Mouse (Mus musculus) midbrain, embryonic 15.5 days (tissue): ENCODE measurements around the gene Spon1. TPM values are rescaled to one million over a fixed set of nuclear protein-coding genes. Genes with fewer than 3 reads are reported as not detected.

Experiments
- ATAC-seq: fragments of 200-750 bp; cut with Nextera tagmentation; replicated peaks from 2 replicates; pipeline ENCODE4 v1.8.0; 2017; ENCODE audit warnings: moderate TSS enrichment
- H3K27ac ChIP-seq: fragments of 300-500 bp; sonication (generic); 2 replicates; pipeline ENCODE4 v1.5.1; 2015; ENCODE audit warnings: mild to moderate bottlenecking, inconsistent platforms
- H3K27me3 ChIP-seq: fragments of 300-500 bp; sonication (generic); replicated peaks from 2 replicates; pipeline ENCODE4 v1.6.1; 2015; ENCODE audit warnings: inconsistent platforms
- H3K36me3 ChIP-seq: fragments of 300-500 bp; sonication (generic); replicated peaks from 2 replicates; pipeline ENCODE4 v1.6.1; 2015; ENCODE audit warnings: inconsistent platforms
- H3K4me1 ChIP-seq: fragments of 300-500 bp; sonication (generic); 2 replicates; pipeline ENCODE4 v1.6.1; 2015; ENCODE audit warnings: inconsistent platforms
- H3K4me2 ChIP-seq: fragments of 300-500 bp; sonication (generic); 2 replicates; pipeline ENCODE4 v1.6.1; 2015; ENCODE audit warnings: inconsistent platforms, mild to moderate bottlenecking, moderate library complexity
- H3K4me3 ChIP-seq: fragments of 300-500 bp; sonication (generic); 2 replicates; pipeline ENCODE4 v1.5.1; 2015; ENCODE audit warnings: mild to moderate bottlenecking, inconsistent platforms
- H3K9ac ChIP-seq: fragments of 300-500 bp; sonication (generic); 2 replicates; pipeline ENCODE4 v1.6.1; 2015; ENCODE audit warnings: mild to moderate bottlenecking, inconsistent platforms
- H3K9me3 ChIP-seq: fragments of 300-500 bp; sonication (generic); 2 replicates; pipeline ENCODE4 v1.6.1; 2016; ENCODE audit warnings: inconsistent platforms
- WGBS: fragments of 180-500 bp; shearing (Covaris S2); methylation state at CpG from one replicate; pipeline ENCODE4 v1.1.7; 2015; ENCODE audit warnings: mixed read lengths; 5-methylcytosine and 5-hydroxymethylcytosine counted together
- polyA plus RNA-seq: library from polyadenylated mRNA; unstranded; fragments of >200 nt; fragmentation: Nextera tagmentation; extraction: Ambion mirVana; gene quantifications from 2 replicates; pipeline ENCODE4 v1.2.1, GENCODE M21; 2015

Spon1 gene
- polyA plus RNA-seq, 1 experiment from 2014 or later, result 47.2 TPM

DNA sequence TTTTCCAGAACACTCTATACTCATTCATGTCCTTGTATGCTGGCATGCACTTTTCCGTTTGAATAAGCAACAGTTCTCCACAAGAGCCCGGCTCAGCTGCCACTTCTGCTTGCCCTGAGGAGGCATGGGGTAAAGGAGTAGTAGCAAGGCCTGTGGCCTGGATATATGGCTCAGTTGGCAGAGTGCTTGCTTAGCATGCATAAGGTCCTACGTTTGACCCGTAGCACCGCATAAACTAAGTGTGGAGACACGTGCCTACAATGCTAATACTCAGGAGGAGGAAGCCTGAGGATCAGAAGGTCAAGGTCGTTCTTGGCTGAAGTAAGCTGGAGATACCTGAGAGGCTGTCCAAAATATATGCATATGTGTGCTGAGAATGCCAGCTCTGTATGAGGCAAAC, 185.1 kb downstream of the Spon1 start:
- Histone ChIP-seq H3K9ac (no peak overlapping the region), H3K4me3 (no peak overlapping the region), H3K36me3 (no peaks in the 10 kb centered on the region), H3K27ac (no peak overlapping the region), H3K4me2 (no peak overlapping the region), H3K4me1 (no peaks in the 10 kb centered on the region), H3K9me3 (no peaks in the 10 kb centered on the region), H3K27me3 (no peaks in the 10 kb centered on the region)
- ATAC-seq, result no peak
- 79% methylated on average over 7 of the region's 7 CpGs for WGBS

DNA sequence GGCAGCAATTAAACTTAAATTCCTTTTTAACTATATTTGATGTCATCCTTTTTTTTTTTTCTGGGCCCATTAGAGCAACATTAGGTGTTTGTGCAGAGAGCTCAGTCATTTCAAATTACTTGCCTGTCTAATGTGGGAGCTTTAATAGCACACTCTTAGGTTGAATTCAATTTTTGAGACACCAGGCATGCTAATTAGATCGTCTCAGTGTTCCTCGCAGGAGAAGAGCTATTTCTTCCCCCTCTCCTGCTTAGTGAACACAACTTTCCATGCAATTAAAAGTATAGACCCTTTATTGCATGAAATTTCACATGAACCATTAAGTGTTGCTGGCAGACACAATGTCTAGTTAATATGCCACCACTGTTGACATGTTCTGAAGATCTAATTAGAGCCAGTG, 189.6 kb downstream of the Spon1 start:
- no peaks in the 10 kb centered on the region for H3K9me3 ChIP-seq
- 71% methylated on average over 2 of the region's 2 CpGs for WGBS
- no peak overlapping the region for H3K9ac ChIP-seq
- no peak overlapping the region for H3K27ac ChIP-seq
- no peaks in the 10 kb centered on the region for H3K4me1 ChIP-seq
- H3K36me3 ChIP-seq, result no peaks in the 10 kb centered on the region
- no peak overlapping the region for H3K4me2 ChIP-seq
- no peak overlapping the region for H3K4me3 ChIP-seq
- H3K27me3 ChIP-seq, result no peaks in the 10 kb centered on the region
- ATAC-seq, result no peak

DNA sequence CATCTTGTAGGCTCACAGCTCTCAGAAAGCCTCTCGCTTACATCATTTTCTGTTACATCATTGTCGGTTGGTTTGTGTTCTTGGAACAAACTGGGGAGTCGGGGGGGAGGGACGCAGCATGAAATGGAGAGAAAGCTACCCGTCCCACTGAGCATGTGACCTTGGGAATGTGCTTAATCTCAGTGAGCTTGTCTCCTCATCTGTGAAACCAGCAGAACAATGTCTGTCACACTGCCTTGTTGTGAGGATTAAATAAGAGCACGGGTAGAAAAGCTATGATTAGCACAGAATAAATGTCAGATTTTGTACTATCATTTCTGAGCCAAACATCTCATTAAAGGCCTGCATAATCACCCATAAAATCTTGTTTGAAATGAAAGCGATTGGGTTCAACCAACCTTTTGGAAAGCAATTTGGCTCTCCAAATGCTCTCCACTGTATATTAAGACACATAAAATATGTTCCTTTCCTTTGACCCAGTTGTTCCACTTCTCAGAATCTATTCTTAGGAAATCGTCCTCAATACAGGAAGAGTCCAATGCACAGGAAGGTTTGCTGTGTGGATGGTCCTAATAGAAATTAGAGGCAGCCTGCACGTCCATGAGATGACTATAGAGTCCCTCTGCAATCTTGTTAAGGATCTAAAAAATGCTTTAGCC, 195.2 kb downstream of the Spon1 start:
- 50% methylated on average over 9 of the region's 9 CpGs for WGBS
- Histone ChIP-seq H3K9ac (no peak overlapping the region), H3K4me2 (no peak overlapping the region), H3K4me3 (no peak overlapping the region), H3K4me1 (no peaks in the 10 kb centered on the region), H3K9me3 (no peaks in the 10 kb centered on the region), H3K27ac (no peak overlapping the region), H3K27me3 (no peaks in the 10 kb centered on the region), H3K36me3 (no peaks in the 10 kb centered on the region)
- ATAC-seq, result no peak

DNA sequence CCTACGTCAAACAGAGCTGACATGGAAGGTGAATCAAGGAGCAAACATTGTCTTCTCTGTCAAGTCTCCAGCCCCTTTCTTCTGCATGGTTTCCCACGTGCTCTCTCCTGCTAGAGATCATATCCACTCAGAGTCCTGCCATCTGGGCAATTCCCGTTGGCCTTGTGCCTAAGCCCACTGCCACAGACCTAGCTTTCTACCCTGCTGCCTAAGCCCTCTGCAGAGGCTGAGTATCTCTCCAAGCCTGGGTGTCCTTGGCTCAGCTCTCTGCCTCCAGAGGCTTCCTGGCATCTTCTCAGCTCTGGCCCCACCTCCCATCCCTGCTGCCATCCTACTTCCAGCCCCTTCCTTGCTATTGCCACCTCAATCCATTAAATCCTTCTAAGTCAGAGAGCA, 195.7 kb downstream of the Spon1 start:
- H3K27ac ChIP-seq, result no peak overlapping the region
- no peaks in the 10 kb centered on the region for H3K36me3 ChIP-seq
- H3K4me2 ChIP-seq, result no peak overlapping the region
- WGBS, result 63% methylated on average over 3 of the region's 3 CpGs
- no peak overlapping the region for H3K4me3 ChIP-seq
- H3K9me3 ChIP-seq, result no peaks in the 10 kb centered on the region
- no peak overlapping the region for H3K9ac ChIP-seq
- H3K27me3 ChIP-seq, result no peaks in the 10 kb centered on the region
- no peak for ATAC-seq
- no peaks in the 10 kb centered on the region for H3K4me1 ChIP-seq

DNA sequence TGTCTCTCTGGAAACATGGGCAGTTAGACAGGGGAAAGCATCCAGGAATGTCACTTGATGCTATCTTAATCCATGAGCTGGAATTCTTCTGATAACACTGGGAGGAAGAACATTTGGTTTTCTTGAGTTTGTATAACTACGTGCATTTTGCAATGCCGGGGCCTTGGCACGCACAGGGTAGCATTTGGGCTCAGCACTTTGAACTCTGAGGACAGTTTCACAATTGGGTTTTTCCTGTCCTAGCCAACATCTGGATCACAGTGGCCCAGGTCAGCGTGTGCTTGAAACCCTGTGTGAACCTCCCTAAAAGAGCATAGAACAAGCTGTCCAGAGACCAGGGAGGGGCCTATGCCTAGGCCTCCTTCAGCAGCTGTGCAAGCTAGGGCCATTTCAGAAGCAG, 196.3 kb downstream of the Spon1 start:
- H3K9ac ChIP-seq, result no peak overlapping the region
- no peak overlapping the region for H3K4me3 ChIP-seq
- no peak for ATAC-seq
- no peak overlapping the region for H3K27ac ChIP-seq
- no peaks in the 10 kb centered on the region for H3K27me3 ChIP-seq
- H3K4me2 ChIP-seq, result no peak overlapping the region
- H3K9me3 ChIP-seq, result no peaks in the 10 kb centered on the region
- no peaks in the 10 kb centered on the region for H3K4me1 ChIP-seq
- H3K36me3 ChIP-seq, result no peaks in the 10 kb centered on the region
- WGBS, result 89% methylated on average over 4 of the region's 4 CpGs

DNA sequence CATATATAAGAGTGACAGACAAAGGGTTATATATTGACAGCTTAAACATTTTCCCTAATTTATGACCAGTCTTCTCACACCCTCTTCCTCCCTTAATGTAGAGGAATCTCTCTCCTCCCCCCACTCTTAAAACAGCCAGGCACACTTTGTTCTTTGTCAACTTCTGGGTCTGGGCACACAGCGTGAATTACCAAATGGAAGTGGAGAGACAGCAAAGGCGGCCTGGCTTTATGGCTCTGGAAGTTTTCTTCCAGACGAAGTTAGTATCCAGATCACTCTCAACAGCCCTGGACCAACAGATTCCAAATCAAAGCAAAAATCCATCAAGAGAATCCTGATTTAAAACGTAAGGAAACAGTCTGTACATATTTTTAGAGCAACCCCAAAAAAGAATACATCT, 198.0 kb downstream of the Spon1 start:
- ATAC-seq, result no peak
- 75% methylated on average over 4 of the region's 4 CpGs for WGBS

DNA sequence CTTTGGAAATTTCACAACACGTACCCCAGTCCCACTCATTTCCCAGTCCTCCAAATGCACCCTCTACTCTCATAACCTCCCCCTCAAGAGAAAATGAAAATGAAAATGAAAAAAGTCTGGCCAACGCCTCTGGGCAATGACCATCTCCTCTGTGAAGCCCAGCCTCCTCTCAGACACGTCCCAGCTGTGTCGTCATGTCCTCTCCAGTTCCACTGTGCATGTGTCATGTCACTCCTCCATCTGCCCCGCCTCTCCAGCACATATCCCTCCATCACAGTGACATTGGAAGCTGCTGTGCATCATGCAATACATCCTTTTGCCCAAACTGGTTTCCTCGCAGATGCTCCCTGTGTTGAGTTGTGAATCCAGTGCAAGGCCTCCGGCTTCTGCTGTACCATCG, 199.8 kb downstream of the Spon1 start:
- Histone ChIP-seq H3K36me3 (no peaks in the 10 kb centered on the region), H3K27ac (no peak overlapping the region), H3K9ac (no peak overlapping the region), H3K4me3 (no peak overlapping the region), H3K27me3 (no peaks in the 10 kb centered on the region), H3K4me1 (no peaks in the 10 kb centered on the region), H3K4me2 (no peak overlapping the region), H3K9me3 (no peaks in the 10 kb centered on the region)
- WGBS, result 87% methylated on average over 8 of the region's 8 CpGs
- ATAC-seq, result no peak

More for the DNA sequence above, 198.0 kb downstream of the Spon1 start:
- Histone ChIP-seq H3K4me3 (no peak overlapping the region), H3K4me1 (no peaks in the 10 kb centered on the region), H3K27ac (no peak overlapping the region), H3K4me2 (no peak overlapping the region), H3K9me3 (no peaks in the 10 kb centered on the region), H3K27me3 (no peaks in the 10 kb centered on the region), H3K9ac (no peak overlapping the region), H3K36me3 (no peaks in the 10 kb centered on the region)

DNA sequence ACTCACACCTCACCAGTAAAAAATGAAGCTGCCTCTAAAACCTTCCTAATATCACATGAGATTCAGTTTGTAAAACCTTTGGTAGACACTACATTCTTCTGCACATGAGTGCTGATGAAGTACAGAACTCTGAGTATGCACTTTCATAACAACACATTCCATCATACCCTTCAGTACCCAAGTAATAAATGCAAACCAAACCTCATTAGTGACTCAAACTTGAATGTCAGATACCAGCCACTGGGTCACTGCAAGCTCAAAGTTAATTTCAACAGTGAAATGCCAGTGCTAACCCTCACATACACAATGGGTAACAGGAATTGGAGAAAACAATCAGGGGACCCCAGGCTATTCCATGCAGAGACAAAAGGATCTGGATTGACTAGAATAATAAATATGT, 203.4 kb downstream of the Spon1 start:
- Histone ChIP-seq H3K9me3 (no peaks in the 10 kb centered on the region), H3K27ac (no peak overlapping the region), H3K9ac (no peak overlapping the region), H3K4me3 (no peak overlapping the region), H3K36me3 (no peaks in the 10 kb centered on the region), H3K27me3 (no peaks in the 10 kb centered on the region), H3K4me2 (no peak overlapping the region), H3K4me1 (no peaks in the 10 kb centered on the region)
- no peak for ATAC-seq

DNA sequence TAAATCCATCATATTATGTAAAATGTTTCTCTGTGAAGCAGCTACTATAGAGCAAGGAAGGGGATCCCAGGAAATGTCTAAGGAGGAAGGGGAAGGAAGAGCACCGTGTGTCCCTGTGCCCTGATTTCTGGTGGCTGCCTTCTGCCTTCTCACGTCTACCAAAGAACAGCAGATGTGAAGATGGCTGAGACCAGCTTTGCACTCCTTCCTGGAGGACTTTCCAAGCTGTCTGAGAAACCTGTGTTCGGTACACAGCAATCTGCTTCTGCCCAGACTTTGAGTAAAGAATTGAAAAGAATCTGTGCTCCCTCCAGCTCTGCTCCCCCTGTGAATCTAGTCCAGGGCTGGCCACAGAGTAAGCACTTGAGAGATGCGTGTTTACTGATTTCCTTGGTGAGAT, 206.7 kb downstream of the Spon1 start:
- Histone ChIP-seq H3K9me3 (no peaks in the 10 kb centered on the region), H3K27ac (no peak overlapping the region), H3K36me3 (no peaks in the 10 kb centered on the region), H3K4me3 (no peak overlapping the region), H3K9ac (no peak overlapping the region), H3K27me3 (no peaks in the 10 kb centered on the region), H3K4me1 (no peaks in the 10 kb centered on the region), H3K4me2 (no peak overlapping the region)
- ATAC-seq, result no peak
- WGBS, result 96% methylated on average over 4 of the region's 4 CpGs

DNA sequence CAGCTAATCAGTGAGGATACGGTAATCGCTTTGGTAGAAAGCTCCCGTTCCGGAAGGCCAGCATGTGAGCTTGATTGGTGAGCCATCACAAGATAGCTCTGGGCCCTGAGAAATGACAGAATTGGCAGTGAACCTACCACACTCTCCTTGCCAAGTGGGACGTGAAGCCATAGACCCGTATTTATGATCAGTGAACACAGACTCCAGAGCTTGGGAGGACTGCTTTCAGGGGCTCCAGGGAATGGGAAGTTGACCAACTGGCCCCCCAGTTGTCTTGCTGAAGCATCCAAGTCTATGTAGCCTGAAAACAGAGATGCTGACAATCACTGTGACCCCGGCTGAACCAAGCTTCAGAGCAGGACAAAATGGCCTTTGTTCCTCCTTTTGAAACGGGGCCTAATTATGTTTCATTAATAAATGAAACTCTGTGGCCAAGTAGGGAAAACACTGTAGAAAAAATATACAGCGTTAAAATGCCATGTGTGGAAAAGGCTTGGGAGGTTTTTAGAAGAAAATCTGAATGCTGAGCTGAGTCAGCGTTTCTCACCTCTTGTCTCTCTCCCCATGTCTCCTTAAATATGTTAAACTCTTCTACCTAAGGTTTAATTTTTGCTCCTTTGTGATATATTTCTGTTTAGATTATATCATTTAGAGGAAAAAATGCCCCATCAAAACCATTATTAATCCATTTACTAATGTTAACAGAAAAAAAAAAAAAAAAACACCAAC, 220.8 kb downstream of the Spon1 start:
- Histone ChIP-seq H3K36me3 (no peaks in the 10 kb centered on the region), H3K4me3 (no peak overlapping the region), H3K9me3 (no peaks in the 10 kb centered on the region), H3K4me2 (no peak overlapping the region), H3K27ac (no peak overlapping the region), H3K27me3 (no peaks in the 10 kb centered on the region), H3K4me1 (no peaks in the 10 kb centered on the region), H3K9ac (no peak overlapping the region)
- no peak for ATAC-seq
- 74% methylated on average over 10 of the region's 10 CpGs for WGBS

DNA sequence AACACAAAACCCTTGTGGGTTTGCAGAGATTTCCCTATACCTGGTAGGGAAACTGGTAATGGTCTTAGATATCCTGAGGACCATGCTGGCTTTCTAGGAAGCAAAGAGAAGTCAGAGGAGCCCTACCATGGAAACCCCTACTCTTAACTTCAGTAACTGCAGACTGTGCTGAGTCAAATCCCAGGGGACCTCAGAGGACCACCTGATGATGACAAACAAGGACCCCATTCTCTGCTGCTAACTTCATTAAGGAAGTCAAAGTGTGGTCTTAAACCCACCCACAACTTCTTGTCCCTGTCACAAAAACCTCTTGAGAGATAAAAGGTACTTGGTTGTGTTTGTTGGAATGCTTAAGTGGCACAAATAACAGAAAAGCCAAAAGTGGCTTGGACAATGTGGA, 222.4 kb downstream of the Spon1 start:
- Histone ChIP-seq H3K27ac (no peak overlapping the region), H3K4me3 (no peak overlapping the region), H3K9me3 (no peaks in the 10 kb centered on the region), H3K9ac (no peak overlapping the region), H3K27me3 (no peaks in the 10 kb centered on the region), H3K4me2 (no peak overlapping the region), H3K36me3 (no peaks in the 10 kb centered on the region), H3K4me1 (no peaks in the 10 kb centered on the region)
- no peak for ATAC-seq

DNA sequence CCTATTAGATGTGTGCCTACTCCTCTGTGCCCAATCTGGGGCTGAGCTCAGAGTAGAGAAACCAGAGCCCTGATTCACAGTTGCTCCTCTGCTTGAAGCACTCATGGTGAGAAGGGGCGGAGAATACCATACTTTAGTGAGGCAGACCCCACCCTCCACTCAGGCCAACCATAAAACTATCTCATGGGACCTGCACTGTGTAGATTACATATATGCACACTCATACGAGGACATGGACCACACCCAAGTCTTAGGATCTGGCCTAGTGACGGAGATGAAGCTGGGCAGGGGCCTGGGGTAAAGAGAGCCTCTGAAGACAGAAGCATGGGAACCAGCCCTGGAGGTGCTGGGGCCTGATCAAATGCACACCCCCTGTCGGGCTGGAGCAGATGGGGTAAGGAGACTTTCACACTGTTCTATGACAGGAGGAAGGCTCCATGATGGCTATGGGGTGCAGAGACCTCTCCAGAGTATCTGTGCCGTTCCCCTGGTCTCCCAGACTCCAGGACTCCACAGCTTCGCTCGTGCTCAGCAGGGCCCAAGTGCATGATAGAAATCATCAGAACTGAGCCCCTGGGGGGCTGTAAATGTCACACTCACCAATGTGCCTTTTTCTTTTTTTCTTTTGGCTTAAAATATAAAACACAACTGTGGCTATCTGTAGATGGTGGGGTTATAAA, 232.0 kb downstream of the Spon1 start:
- Histone ChIP-seq H3K4me1 (no peaks in the 10 kb centered on the region), H3K27me3 (no peaks in the 10 kb centered on the region), H3K4me3 (no peak overlapping the region), H3K4me2 (no peak overlapping the region), H3K36me3 (no peaks in the 10 kb centered on the region), H3K27ac (no peak overlapping the region), H3K9me3 (no peaks in the 10 kb centered on the region), H3K9ac (no peak overlapping the region)
- no peak for ATAC-seq
- 82% methylated on average over 7 of the region's 7 CpGs for WGBS

DNA sequence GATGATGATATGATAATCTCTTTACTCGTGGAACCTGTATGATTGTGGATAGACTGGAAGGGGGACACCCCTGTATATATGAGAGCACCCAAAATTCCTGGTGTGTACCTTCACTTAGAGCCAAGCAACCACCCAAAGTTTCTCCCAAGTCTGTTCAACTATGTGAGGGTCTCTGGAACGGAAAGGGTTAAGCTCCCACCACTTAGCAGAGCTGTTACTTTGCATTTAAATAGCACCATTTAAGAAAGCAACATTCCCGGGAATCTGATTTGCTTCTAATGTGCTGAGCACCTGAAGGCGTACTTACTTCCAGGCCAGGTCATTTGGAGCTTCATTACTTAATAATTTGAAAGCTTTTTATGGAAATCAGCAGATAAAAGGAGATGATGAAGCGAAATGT, 238.4 kb downstream of the Spon1 start:
- H3K9ac ChIP-seq, result no peak overlapping the region
- H3K36me3 ChIP-seq, result no peaks in the 10 kb centered on the region
- no peak for ATAC-seq
- no peak overlapping the region for H3K27ac ChIP-seq
- H3K4me3 ChIP-seq, result no peak overlapping the region
- 9% methylated on average over 5 of the region's 5 CpGs for WGBS
- H3K4me2 ChIP-seq, result peak overlapping the region; percentile 21; the same call in 1 of the 2 replicates
- no peaks in the 10 kb centered on the region for H3K9me3 ChIP-seq
- H3K4me1 ChIP-seq, result peaks cover 16% of the 10 kb centered on the region
- H3K27me3 ChIP-seq, result no peaks in the 10 kb centered on the region
